Mouse (Mus musculus): ENCODE measurements at regions not wholly inside any gene's neighbourhood (a gene's known extent, or its start where the extent isn't known, plus 50 kb on each side); places are given as distances from the start of the nearest gene placed in this dataset.
A peak's percentile ranks its signal among the peaks of the same experiment; 100 is the strongest.
"Not testable (repeated sequence)": the region's sequence is repeated elsewhere in the genome, so short reads cannot be mapped to it uniquely, and the experiment has no call there.

DNA sequence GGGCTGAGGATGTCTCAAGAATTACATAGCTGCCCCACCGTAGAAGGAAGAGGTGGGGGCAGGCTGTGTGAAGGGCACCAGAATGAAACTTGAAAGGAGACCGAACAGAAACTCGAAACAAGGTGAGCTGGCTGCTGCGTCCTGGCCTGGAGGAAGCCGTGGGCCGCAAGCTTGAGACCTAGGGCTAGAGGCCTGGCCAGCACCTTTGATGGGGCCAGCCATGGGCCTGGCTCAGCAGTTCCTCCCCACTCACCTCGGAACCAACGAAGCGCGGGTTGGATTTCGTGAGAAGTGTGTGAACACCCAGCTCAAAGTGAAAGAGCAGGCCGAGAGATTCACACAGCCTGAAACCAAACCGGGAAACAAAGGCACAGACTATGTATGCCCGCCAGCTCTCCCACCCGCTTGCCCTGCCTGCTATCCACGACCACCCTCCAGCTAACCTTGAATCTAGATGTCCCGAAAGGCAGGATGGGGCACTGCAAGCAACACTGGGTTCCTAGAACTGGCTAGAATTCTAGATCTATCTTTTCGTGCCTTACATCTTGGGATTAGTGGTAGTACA is 306.3 kb upstream of the 3110018I06Rik start:
- H3K4me2 ChIP-seq (ENCODE audit: low read depth): no peak overlapping the region
- no peak for ATAC-seq
- no peak overlapping the region for H3K27ac ChIP-seq (ENCODE audit: low read depth, low read length)
- TF ChIP-seq CTCF (IDR thresholded peaks at IDR 0.05; ENCODE audit: low read depth): no peak
- no peaks in the 10 kb centered on the region for H3K36me3 ChIP-seq (ENCODE audit: insufficient read depth)
- WGBS: 89% methylated on average over 18 of the region's 18 CpGs
- no peak overlapping the region for H3K4me3 ChIP-seq (ENCODE audit: low read depth, low read length)
- no peak for DNase-seq
- no peaks in the 10 kb centered on the region for H3K9me3 ChIP-seq (ENCODE audit: low read length)
- no peaks in the 10 kb centered on the region for H3K27me3 ChIP-seq (ENCODE audit: insufficient read depth, low read length)
- no peak overlapping the region for H3K9ac ChIP-seq
- H3K4me1 ChIP-seq (ENCODE audit: insufficient read depth): no peaks in the 10 kb centered on the region

DNA sequence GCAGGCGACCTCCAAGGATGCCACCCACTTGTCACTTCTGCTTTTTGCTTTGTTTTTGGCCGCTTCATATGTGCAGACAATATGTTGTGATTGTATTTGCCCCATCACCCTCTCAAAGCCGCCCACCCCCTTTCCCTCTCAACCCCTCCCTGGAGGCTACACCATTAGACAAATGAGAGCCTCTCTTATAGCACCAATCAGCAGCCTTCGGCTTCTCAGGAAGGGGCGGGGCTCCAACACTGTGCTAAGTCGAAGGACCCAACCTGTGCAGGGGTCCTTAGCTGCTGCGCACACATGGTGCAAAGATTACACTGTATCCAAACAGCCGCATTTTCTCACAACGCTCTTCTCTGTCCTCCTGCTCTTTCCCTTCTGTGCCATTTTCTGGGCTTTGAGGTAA is 305.1 kb upstream of the 3110018I06Rik start:
- WGBS: 58% methylated on average over 9 of the region's 9 CpGs
- ATAC-seq: peak; percentile 69

DNA sequence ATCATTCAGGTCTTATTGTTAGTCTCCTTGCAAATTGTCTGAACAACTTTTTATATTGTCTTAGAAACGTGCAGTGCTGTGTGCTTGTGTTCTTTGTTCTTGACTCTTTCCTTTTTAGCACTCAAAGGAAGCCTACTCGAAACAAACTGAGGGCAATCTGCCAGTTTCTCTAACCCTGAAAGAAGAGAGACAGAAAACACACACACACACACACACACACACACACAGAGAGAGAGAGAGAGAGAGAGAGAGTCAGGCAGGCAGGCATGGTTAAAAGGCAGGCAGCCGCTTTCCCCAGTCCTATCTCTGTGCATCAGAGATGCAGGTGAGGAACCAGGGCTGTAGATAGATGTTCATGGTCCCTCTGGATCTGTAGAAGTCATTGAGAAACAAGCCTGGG is 304.0 kb upstream of the 3110018I06Rik start:
- WGBS: 19% methylated on average over 3 of the region's 3 CpGs
- Histone ChIP-seq H3K27ac (ENCODE audit: low read depth, low read length) (no peak overlapping the region), H3K4me1 (ENCODE audit: insufficient read depth) (no peaks in the 10 kb centered on the region), H3K4me3 (ENCODE audit: low read depth, low read length) (no peak overlapping the region), H3K36me3 (ENCODE audit: insufficient read depth) (no peaks in the 10 kb centered on the region), H3K27me3 (ENCODE audit: insufficient read depth, low read length) (no peaks in the 10 kb centered on the region), H3K9ac (no peak overlapping the region), H3K4me2 (ENCODE audit: low read depth) (no peak overlapping the region), H3K9me3 (ENCODE audit: low read length) (no peaks in the 10 kb centered on the region)
- no peak for TF ChIP-seq CTCF (IDR thresholded peaks at IDR 0.05; ENCODE audit: low read depth)
- peak; percentile 34; the same call in 1 of the 2 replicates for ATAC-seq
- peak; percentile 55 for DNase-seq

More for the DNA sequence above, 305.1 kb upstream of the 3110018I06Rik start:
- Histone ChIP-seq H3K27me3 (ENCODE audit: insufficient read depth, low read length) (no peaks in the 10 kb centered on the region), H3K9me3 (ENCODE audit: low read length) (no peaks in the 10 kb centered on the region), H3K27ac (ENCODE audit: low read depth, low read length) (no peak overlapping the region), H3K4me2 (ENCODE audit: low read depth) (peak overlapping the region; percentile 4; the same call in 1 of the 2 replicates), H3K4me3 (ENCODE audit: low read depth, low read length) (no peak overlapping the region), H3K4me1 (ENCODE audit: insufficient read depth) (no peaks in the 10 kb centered on the region), H3K36me3 (ENCODE audit: insufficient read depth) (no peaks in the 10 kb centered on the region), H3K9ac (no peak overlapping the region)
- no peak for TF ChIP-seq CTCF (IDR thresholded peaks at IDR 0.05; ENCODE audit: low read depth)
- peak; percentile 13 for DNase-seq

DNA sequence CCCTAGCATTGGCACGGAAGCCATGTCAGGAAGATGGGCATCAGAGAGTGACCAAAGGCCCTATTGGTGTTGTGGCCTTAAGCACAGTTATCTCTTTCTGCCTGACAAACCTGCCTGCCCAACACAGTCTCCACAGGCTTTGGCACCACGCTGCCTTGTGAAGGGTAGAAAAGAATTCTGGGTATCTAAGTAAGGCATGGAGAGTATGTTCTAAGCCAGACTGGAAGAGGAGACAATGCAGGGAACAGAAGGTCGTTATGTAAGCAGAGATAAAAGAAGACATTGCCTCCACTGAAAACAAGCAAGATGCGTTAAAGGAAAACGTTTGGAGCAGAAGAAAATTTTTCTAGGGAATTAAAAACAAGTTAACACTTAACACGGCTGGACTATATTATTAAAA is 302.1 kb upstream of the 3110018I06Rik start:
- Histone ChIP-seq H3K9ac (no peak overlapping the region), H3K4me1 (ENCODE audit: insufficient read depth) (no peaks in the 10 kb centered on the region), H3K36me3 (ENCODE audit: insufficient read depth) (no peaks in the 10 kb centered on the region), H3K27me3 (ENCODE audit: insufficient read depth, low read length) (no peaks in the 10 kb centered on the region), H3K4me3 (ENCODE audit: low read depth, low read length) (no peak overlapping the region), H3K4me2 (ENCODE audit: low read depth) (no peak overlapping the region), H3K9me3 (ENCODE audit: low read length) (no peaks in the 10 kb centered on the region), H3K27ac (ENCODE audit: low read depth, low read length) (no peak overlapping the region)
- no peak for DNase-seq
- ATAC-seq: no peak
- WGBS: 63% methylated on average over 6 of the region's 6 CpGs
- no peak for TF ChIP-seq CTCF (IDR thresholded peaks at IDR 0.05; ENCODE audit: low read depth)

GRCm38 (mm10) chr12:107188055-107188454 is 300.4 kb upstream of the 3110018I06Rik start:
- Histone ChIP-seq H3K9ac (no peak overlapping the region), H3K4me2 (ENCODE audit: low read depth) (no peak overlapping the region), H3K4me3 (ENCODE audit: low read depth, low read length) (no peak overlapping the region), H3K36me3 (ENCODE audit: insufficient read depth) (no peaks in the 10 kb centered on the region), H3K9me3 (ENCODE audit: low read length) (no peaks in the 10 kb centered on the region), H3K4me1 (ENCODE audit: insufficient read depth) (no peaks in the 10 kb centered on the region), H3K27ac (ENCODE audit: low read depth, low read length) (no peak overlapping the region), H3K27me3 (ENCODE audit: insufficient read depth, low read length) (no peaks in the 10 kb centered on the region)
- TF ChIP-seq CTCF (IDR thresholded peaks at IDR 0.05; ENCODE audit: low read depth): no peak
- ATAC-seq (no peak), DNase-seq (no peak)
- WGBS: 73% methylated on average over 5 of the region's 5 CpGs

GRCm38 (mm10) chr12:107198389-107199018 is 289.9 kb upstream of the 3110018I06Rik start:
- no peaks in the 10 kb centered on the region for H3K9me3 ChIP-seq (ENCODE audit: low read length)
- DNase-seq (no peak), ATAC-seq (no peak)
- no peak for TF ChIP-seq CTCF (IDR thresholded peaks at IDR 0.05; ENCODE audit: low read depth)
- no peaks in the 10 kb centered on the region for H3K27me3 ChIP-seq (ENCODE audit: insufficient read depth, low read length)
- H3K4me2 ChIP-seq (ENCODE audit: low read depth): no peak overlapping the region
- no peaks in the 10 kb centered on the region for H3K36me3 ChIP-seq (ENCODE audit: insufficient read depth)
- no peak overlapping the region for H3K27ac ChIP-seq (ENCODE audit: low read depth, low read length)
- no peaks in the 10 kb centered on the region for H3K4me1 ChIP-seq (ENCODE audit: insufficient read depth)
- WGBS: 85% methylated on average over 2 of the region's 2 CpGs
- no peak overlapping the region for H3K9ac ChIP-seq
- H3K4me3 ChIP-seq (ENCODE audit: low read depth, low read length): no peak overlapping the region

GRCm38 (mm10) chr12:107200903-107201302 is 287.5 kb upstream of the 3110018I06Rik start:
- Histone ChIP-seq H3K27me3 (ENCODE audit: insufficient read depth, low read length) (no peaks in the 10 kb centered on the region), H3K4me2 (ENCODE audit: low read depth) (no peak overlapping the region), H3K27ac (ENCODE audit: low read depth, low read length) (no peak overlapping the region), H3K9me3 (ENCODE audit: low read length) (no peaks in the 10 kb centered on the region), H3K36me3 (ENCODE audit: insufficient read depth) (no peaks in the 10 kb centered on the region), H3K9ac (no peak overlapping the region), H3K4me3 (ENCODE audit: low read depth, low read length) (no peak overlapping the region), H3K4me1 (ENCODE audit: insufficient read depth) (no peaks in the 10 kb centered on the region)
- ATAC-seq (no peak), DNase-seq (no peak)
- no peak for TF ChIP-seq CTCF (IDR thresholded peaks at IDR 0.05; ENCODE audit: low read depth)
- WGBS: 70% methylated on average over 4 of the region's 4 CpGs

GRCm38 (mm10) chr12:107208826-107209225 is 279.6 kb upstream of the 3110018I06Rik start:
- DNase-seq: peak; percentile 17
- not testable (repeated sequence) for ATAC-seq; H3K4me1 ChIP-seq (ENCODE audit: insufficient read depth)

More at GRCm38 (mm10) chr12:107208826-107209225, 279.6 kb upstream of the 3110018I06Rik start:
- H3K27ac ChIP-seq (ENCODE audit: low read depth, low read length); H3K27me3 ChIP-seq (ENCODE audit: insufficient read depth, low read length); H3K36me3 ChIP-seq (ENCODE audit: insufficient read depth); H3K9ac ChIP-seq; H3K4me2 ChIP-seq (ENCODE audit: low read depth); H3K9me3 ChIP-seq (ENCODE audit: low read length); H3K4me3 ChIP-seq (ENCODE audit: low read depth, low read length): not testable (repeated sequence)
- WGBS: 43% methylated on average over 6 of the region's 6 CpGs
